Mouse (Mus musculus) urinary bladder, postnatal 36 days (tissue): ENCODE data around the gene Adprm.
"Not testable (repeated sequence)": the region's sequence is repeated elsewhere in the genome, so short reads cannot be mapped to it uniquely, and the experiment has no call there.

Experiments used
- DNase-seq, 2 experiments: peaks; one replicate each; pipeline ENCODE4 v3.0.0; 2022; ENCODE audit warnings: low spot score in 2 of 2, mixed read lengths in 1 of 2

Gene Adprm

DNA sequence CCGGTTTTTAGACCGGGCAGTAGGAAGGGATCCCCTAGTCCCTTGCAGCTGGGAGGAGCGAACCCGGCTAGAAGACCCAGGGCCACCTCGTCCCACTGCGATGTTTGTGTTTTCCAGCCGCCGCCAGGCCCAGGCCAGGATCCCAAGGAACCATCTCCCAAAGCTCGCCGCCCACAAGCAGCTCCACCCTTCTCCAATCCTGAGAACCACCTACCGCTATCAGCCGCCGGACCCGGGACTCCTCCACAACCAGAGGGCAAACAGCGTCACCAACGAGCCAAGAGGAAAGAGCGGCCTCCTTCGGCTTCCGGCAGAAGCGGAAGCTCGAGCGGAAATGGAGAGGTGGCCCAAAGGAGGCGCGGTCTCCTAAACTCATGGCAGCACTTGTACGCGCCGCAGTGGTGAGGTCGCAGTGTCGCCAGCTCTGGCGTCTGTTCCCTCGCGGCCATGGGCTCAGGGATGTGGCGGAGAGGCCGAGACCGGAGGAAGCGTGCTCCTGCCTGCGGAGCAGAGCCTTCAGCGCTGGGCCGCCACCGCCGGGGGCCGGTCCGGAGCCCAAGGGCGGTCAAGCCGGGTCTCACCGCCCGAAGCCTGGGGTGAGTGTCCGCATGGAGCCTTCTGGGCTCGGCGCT is at the start of gene Adprm, which contains the start of gene Sco1:
Gene Adprm (minus strand): TSS at position 274 of the 632 bp plus-strand sequence.
Gene Sco1 (plus strand): TSS at position 350 of the 632 bp plus-strand sequence.
- peak; percentile 86 to 91 for DNase-seq

DNA sequence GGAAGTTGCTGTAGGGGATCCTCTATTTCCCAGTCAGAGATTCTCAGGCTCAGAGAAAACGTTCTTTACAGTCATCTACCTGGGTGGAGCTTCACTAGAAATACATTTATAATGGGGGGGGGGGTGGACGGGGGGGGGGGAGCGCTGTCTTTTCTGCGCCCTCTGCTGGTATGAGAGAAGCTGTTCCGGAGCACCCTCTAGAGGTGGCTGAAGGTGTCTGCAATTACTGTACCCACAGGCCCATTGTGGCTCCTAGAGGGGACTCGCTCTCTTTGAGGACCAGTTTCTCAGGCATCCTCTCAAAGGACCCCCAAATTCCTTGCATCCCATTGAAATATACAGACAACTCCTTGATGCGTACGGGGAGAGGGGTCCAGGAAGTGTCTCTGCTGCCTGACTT is 49.3 kb upstream of the Adprm start:
- DNase-seq = peak; percentile 22 to 23

DNA sequence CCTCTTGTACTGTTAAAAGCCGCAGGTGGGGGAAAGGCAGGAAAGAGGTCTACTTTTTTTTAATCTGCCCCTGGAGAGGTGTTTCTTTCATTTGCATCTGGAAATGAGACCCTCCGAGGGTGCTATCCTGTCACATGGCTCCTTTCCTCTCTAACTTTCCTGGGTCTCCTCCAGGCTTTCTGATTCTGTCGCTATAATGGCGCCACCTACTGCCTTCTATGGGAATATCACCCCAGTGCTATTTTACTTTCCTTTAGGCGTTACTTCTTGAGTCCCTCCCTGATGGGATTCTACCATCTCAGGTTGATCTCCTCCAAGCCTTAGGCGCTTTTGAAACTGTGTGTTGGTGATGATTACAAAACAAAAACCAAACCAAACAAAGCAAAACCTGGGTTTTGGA is 47.8 kb upstream of the Adprm start:
- DNase-seq = no peak

DNA sequence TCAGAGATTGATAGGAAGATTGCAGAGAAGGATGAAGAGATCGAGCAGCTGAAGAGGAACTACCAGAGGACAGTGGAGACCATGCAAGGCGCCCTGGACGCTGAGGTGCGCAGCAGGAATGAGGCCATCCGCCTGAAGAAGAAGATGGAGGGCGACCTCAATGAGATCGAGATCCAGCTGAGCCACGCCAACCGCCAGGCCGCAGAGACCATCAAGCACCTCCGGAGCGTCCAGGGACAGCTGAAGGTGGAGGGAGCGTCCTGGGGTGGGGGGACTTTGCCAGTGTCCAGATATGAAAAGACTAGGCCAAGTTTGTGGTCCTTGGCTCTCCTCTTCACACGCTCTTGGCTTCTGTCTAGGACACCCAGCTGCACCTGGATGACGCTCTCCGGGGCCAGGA is 46.8 kb upstream of the Adprm start:
- DNase-seq = no peak

DNA sequence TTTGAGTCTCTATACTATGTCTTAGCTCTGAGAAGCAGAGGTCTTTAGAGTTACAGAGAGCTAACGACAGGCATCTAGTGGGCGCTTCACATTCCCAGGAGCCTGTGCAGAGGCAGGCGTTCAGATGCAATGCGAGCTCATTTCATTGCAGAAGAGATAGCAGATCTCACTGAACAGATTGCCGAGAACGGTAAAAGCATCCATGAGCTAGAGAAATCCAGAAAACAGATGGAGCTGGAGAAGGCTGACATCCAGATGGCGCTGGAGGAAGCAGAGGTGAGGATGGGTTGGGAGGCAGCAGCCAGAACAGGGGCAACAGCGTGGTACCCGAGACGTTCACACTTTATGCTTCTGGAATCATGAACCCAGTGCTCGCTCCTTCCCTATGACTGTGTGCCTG is 46.0 kb upstream of the Adprm start:
- no peak for DNase-seq

DNA sequence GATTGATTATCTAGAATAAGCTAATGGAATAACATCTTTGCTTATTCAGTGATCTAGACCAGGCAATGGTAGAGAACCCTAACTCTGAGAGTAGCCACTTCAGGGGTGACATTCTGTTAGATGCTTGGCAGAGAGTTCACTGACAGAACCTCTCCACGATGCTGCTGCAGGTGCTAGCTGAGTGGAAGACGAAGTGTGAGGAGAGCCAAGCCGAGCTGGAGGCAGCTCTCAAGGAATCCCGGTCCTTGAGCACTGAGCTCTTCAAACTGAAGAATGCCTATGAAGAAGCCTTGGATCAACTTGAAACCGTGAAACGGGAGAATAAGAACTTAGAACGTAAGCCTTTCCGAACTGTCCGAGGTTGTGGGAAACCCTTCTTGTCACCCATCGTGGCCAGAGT is 45.3 kb upstream of the Adprm start:
- DNase-seq = no peak

DNA sequence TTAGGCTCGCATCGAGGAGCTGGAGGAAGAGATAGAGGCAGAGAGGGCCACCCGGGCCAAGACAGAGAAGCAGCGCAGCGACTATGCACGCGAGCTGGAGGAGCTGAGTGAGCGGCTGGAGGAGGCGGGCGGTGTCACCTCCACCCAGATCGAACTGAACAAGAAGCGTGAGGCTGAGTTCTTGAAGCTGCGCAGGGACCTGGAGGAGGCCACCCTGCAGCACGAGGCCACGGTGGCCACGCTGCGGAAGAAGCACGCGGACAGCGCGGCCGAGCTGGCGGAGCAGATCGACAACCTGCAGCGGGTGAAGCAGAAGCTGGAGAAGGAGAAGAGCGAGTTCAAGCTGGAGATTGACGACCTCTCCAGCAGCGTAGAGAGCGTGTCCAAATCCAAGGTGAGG is 42.1 kb upstream of the Adprm start:
- no peak for DNase-seq

DNA sequence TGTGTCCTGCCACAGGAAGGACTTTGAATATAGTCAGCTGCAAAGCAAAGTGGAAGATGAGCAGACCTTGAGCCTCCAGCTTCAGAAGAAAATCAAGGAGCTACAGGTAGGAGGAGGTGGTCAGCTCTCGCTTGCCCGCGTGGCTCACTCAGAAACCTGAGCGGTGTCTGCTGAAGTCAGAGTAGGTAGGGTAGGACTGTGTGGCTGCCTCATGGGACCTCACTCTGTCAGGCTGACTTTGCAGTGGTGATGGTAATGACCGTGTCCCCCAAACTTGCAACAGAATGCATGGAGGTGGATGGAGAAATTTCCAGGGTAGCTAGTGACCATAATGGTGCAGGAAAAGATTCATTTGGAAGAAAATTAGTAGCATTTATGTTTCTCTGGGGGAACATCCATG is 41.3 kb upstream of the Adprm start:
- DNase-seq = no peak

DNA sequence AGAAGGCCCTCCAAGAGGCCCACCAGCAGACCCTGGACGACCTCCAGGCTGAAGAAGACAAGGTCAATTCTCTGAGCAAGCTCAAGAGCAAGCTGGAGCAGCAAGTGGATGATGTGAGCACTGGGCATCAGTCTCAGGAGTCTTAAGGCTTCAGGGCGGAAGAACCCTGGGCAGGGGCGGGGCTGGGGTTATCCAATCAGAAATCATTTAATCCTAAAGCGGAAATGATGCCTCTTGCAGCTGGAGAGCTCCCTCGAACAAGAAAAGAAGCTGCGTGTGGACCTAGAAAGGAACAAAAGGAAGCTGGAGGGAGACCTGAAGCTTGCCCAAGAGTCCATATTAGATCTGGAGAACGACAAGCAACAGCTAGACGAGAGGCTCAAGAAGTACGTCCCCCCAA is 40.8 kb upstream of the Adprm start:
- no peak for DNase-seq

DNA sequence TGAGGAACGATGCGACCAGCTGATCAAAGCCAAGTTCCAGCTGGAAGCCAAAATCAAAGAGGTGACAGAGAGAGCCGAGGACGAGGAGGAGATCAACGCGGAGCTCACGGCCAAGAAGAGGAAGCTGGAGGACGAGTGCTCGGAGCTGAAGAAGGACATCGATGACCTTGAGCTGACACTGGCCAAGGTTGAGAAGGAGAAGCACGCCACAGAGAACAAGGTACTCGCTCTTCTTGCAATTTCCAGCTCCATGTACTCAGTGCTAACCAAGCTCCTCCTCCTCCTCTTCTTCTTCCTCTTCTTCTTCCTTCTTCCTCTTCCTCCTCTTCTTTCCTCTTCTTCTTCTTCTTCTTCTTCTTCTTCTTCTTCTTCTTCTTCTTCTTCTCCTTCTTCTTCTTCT is 40.0 kb upstream of the Adprm start:
- DNase-seq = not testable (repeated sequence)

DNA sequence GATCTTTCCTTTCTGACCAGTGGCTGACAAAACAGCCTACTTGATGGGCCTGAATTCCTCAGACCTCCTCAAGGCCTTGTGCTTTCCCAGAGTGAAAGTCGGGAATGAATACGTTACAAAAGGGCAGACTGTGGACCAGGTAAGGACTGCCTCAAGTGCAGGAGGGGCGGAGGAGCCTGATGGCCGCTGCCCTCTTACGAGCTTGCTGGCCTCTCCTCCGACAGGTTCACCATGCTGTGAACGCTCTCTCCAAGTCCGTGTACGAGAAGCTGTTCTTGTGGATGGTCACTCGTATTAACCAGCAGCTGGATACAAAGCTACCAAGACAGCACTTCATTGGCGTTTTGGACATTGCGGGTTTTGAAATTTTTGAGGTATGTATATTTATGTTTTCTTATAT is 34.8 kb upstream of the Adprm start:
- DNase-seq = no peak

DNA sequence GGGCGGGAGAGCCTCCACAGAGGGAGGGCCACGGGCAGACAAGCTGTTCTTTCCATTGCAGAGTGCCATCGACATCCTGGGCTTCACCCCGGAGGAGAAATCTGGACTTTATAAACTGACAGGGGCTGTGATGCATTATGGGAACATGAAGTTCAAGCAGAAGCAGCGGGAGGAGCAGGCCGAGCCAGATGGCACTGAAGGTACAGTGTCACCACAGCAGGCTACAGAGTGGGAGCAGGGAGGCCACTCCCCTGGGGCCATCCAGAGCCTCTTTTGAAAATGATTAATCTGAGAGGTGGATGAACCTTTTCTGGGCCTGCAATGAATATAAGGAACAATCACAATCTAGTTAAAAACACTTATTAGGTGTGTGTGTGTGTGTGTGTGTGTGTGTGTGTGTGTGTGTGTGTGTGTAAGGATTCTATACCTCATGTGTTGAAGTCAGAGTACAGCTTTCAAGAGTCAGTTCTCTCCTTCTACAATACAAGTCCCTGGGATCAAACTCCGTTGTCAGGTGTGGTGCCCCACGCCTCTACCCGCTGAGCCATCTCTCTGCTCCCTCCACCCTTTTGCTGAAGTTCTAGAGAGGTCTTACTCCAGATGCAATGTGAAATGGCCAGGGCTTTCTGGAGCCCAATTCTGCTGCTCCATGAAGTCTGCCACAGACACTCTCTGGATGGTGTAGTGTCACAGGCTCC is 34.2 kb upstream of the Adprm start:
- no peak for DNase-seq

DNA sequence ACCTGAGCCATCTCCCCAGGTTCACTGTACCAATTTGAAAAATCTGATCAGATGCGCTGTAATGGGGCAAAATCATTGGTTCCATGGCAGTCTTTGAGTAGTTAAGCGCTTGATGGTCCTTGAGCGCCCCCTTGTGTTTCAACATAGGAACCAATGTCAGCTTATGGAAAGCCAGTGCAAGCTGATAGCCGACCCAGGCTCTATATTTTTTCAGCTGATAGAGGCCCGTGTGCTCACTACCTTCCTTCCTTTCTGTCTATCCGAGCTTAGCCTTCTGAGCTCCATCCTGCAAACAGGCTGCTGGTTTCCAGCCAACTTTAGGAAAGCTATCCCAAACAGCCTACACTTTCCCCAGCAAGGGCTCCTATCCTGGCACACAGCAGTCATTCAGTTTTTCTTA is 33.1 kb upstream of the Adprm start:
- DNase-seq = peak; percentile 56 to 60

DNA sequence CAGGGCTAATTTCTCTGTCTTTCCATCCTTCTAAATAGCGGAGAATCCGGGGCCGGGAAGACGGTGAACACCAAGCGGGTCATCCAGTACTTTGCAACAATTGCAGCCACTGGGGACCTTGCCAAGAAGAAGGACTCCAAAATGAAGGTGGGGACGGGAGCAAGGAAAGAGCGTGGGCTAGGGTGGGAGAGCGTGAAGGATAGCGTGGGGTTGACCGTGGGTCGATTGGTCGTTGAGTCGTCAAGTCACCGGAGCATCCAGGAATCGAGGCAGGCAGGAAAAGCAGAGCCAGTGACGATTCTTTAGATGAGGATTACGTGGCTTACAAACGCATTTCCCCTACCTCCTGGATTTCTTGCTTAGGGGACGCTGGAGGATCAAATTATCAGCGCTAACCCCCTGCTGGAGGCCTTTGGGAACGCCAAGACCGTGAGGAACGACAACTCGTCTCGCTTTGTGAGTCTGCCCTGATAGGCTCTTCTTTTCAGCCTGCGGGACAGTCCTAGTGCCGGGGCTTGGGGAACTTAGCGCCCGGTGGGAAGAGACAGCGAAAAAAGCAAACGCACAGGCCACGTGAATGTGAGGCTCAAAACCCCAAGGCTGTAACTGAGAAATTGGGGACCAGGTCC is 31.4 kb upstream of the Adprm start:
- DNase-seq = no peak

DNA sequence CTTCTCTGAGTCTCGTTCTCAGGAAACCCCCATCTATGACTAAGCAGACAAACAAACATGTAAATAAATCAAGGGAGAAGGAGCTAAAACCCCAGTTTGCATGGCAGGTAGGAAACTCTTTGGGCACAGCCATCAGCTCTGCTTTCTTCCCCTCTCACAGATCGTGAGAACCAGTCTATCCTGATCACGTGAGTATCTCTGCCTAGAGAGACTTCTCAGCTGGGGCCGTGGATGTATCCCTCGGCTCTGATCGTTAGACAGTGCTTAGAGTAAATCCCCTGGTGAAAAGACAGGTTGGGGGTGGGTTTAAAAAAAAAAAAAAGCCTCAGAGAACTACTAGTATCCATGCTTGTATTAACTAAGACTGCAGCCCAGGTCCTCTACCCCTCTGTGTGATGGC is 30.8 kb upstream of the Adprm start:
- DNase-seq = no peak

DNA sequence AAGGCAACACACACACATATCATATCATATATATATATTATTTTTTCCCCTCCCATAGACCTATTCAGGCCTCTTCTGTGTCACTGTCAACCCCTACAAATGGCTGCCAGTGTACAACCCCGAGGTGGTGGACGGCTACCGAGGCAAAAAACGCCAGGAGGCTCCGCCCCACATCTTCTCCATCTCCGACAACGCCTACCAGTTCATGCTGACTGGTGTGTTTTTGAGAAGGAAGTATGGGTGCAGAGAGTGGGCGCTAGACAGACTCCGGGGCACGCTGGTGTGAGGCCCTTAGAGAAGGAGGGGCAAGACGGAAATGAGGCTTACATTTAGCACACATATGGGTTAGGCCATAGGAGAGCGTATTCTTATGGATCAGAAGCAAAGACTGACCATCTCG is 30.4 kb upstream of the Adprm start:
- no peak for DNase-seq

DNA sequence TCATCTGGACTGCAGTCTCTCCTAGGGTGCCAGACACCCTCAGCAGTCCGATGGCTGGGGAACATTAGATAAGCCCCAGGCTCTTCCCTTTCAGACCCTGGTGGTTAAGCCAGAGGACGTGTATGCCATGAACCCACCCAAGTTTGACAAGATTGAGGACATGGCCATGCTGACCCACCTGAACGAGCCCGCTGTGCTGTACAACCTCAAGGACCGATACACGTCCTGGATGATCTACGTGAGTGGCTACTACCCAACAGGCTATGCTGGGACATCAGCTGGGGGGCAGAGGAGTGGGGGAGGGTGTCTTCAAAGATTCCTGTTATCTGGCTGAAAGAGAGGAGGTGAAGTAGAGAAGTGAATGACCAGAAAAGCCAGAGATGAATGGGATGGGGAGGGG is 29.8 kb upstream of the Adprm start:
- no peak for DNase-seq

DNA sequence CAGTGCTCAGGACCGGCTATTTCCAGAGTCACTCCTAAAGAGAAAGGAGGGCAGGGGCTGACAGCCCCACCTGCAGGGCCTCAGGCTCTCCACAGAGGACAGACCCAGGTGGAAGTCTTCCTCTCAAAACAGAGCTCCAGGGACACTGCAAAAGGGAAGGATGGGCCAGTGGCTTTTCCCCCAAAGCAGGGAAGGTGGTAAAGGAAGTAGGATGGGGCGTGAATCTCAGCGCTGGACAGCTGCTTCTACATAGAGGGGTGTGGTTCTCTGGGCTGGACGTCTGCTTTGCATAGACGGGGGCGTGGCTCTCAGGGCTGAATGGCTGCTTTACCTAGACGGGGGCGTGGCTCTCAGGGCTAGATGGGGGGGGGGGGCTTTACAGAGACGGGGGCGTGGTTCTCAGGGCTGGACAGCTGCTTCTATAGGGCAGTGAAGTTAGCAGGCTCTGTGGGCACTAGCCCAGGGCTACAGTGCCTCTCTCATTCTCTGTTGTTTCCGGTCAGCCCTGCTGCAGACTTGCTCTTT is 28.8 kb upstream of the Adprm start:
- peak in 1 of 2 experiments; percentile 20 for DNase-seq

DNA sequence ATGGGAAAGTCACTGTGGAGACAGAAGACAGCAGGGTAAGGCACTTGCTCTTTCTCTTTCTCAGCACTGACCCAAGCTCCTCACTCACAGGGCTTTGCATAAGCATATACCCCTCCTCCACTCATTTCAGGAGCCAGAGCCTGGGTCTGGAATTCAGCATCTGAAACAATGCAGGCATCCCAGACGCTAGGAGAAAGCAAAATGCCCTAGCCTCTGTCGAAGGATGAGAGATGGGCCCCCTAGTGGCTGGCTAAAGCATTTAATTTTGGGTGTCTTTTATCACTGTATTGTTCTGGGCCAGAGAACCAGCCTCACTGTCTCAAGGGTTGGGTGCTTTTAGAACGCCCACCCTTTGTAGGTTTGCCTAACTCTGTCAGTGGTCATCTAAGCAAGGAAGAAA is 27.8 kb upstream of the Adprm start:
- peak; percentile 22 to 25 for DNase-seq

DNA sequence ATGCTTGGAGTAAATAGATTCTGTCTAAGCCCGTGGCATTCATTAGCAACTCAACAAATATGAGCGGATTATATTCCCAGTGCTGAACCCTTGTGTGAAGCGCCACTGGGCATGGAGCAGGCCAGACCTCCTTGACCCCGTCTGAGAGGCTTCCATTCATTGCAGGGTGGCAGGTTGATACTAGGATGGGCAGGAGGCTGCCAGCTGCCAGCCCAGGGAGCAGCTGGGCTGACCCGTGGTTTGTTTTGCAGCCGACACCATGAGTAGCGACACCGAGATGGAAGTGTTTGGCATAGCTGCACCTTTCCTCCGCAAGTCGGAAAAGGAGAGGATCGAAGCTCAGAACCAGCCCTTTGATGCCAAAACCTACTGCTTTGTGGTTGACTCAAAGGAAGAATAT is 27.3 kb upstream of the Adprm start:
- no peak for DNase-seq

DNA sequence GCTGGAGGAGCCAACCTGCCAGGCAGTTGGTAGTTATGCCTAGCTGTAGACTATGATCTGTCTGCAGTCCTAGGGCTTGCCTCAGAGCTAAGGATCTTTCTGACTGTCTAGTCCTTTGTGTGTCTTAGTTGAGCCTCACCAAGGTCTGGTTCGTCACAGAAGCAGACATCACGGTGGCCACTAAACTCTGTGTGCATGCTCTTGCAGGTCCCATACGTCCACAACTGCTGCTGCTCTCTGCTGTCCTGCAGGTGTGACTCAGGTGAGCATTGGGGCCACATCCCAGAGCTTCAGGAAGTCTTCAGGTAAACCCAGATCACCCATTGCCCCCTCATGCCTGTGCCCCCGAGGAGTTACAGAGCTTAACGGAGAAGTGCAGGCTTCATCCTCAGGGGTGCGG is 26.5 kb upstream of the Adprm start:
- DNase-seq = no peak

DNA sequence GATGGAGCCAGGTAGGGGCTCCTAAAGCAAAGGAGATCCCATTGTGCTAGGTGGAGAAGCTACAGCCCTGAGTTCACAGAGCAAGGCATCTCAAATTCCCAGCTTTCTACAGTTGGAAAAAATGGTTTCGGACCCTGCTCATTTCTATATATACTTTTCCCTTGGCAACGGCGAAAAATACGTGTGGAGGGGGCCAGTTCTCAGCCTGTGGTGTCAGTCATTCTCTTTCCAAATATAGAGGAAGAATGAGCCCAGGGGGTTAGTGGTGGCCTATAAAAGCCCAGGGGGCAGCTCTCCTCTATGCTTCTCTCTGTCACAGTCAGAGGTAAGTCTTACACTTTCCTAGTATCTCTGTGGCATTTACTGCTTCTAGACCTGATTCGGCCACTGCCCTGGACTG is 25.6 kb upstream of the Adprm start, which contains the start of gene Myh3:
Gene Myh3 (plus strand): TSS at position 301 of the 400 bp plus-strand sequence.
- no peak for DNase-seq

DNA sequence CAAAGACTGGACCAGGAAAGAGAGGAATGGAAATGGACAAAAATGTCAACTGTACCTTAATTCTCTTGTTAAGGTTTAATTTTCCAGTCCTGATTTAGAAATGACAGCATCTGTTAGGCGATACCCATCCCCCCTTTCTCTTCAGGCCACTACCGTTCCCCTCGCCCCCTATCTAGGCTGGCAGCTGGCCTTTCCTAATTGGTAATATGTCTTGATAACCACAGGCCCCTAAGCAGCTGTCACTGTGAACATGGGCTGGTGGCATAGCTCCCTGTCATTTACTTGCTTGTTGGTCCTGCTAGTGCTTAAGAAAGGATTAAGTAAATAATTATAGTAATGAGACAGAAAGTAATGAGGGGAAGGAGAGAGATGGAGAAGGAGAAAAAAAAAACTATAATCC is 25.0 kb upstream of the Adprm start:
- no peak for DNase-seq
